Mouse (Mus musculus) cortical plate, adult 2 months (tissue): ENCODE results near the gene Dtx4. TPM values are rescaled to one million over a fixed set of nuclear protein-coding genes. Genes with fewer than 3 reads are reported as not detected.

Experiments
- H3K27ac ChIP-seq: fragments of 200-500 bp; 2 replicates; pipeline ENCODE4 v1.5.1; 2012; ENCODE audit warnings: low read length, control low read depth, inconsistent platforms; ENCODE audit not compliant: insufficient read depth
- H3K4me1 ChIP-seq: fragments of 200-500 bp; 2 replicates; pipeline ENCODE4 v1.6.1; 2011; ENCODE audit warnings: low read length; ENCODE audit not compliant: control insufficient read depth, insufficient read depth
- H3K4me3 ChIP-seq: fragments of 200-500 bp; 2 replicates; pipeline ENCODE4 v1.5.1; 2011; ENCODE audit warnings: mild to moderate bottlenecking, low read length, control low read depth; ENCODE audit not compliant: insufficient read depth
- CTCF ChIP-seq: fragments of 200-500 bp; IDR thresholded peaks from 2 replicates; pipeline ENCODE4 v1.5.1; 2011; ENCODE audit warnings: mild to moderate bottlenecking, control low read depth, low read length; ENCODE audit not compliant: insufficient read depth; ENCODE audit errors: extremely low read depth
- POLR2A ChIP-seq: fragments of 200-500 bp; IDR thresholded peaks from 2 replicates; pipeline ENCODE4 v1.6.1; 2011; ENCODE audit warnings: mild to moderate bottlenecking, low read length, control low read depth; ENCODE audit not compliant: insufficient read depth; ENCODE audit errors: extremely low read depth
- polyA plus RNA-seq: library from polyadenylated mRNA; depleted of rRNA; stranded (reverse); fragments of >200 nt; gene quantifications from 2 replicates; pipeline ENCODE4 v1.2.3, GENCODE M21; 2012

Dtx4 gene
- polyA plus RNA-seq, 1 experiment = 20.8 TPM

GRCm38 (mm10) chr19:12496241-12496640, 5.0 kb downstream of the Dtx4 start:
- no peak overlapping the region for H3K27ac ChIP-seq
- no peak overlapping the region for H3K4me3 ChIP-seq
- no peak for TF ChIP-seq CTCF
- TF ChIP-seq POLR2A = no peak
- peaks cover 6% of the 10 kb centered on the region; the same call in 1 of the 2 replicates for H3K4me1 ChIP-seq

GRCm38 (mm10) chr19:12494972-12495535, 6.2 kb downstream of the Dtx4 start:
- Histone ChIP-seq H3K4me3 (no peak overlapping the region), H3K4me1 (peaks cover 6% of the 10 kb centered on the region; the same call in 1 of the 2 replicates), H3K27ac (no peak overlapping the region)
- TF ChIP-seq POLR2A = no peak
- no peak for TF ChIP-seq CTCF

- H3K27ac ChIP-seq = no peak overlapping the region
- no peak for TF ChIP-seq POLR2A
- no peak for TF ChIP-seq CTCF
- H3K4me3 ChIP-seq = no peak overlapping the region
- peaks cover 8% of the 10 kb centered on the region; the same call in 1 of the 2 replicates for H3K4me1 ChIP-seq
Observed at GRCm38 (mm10) chr19:12494187-12494458, 7.1 kb downstream of the Dtx4 start.

- Histone ChIP-seq H3K4me3 (no peak overlapping the region), H3K4me1 (peaks cover 5% of the 10 kb centered on the region; the same call in 1 of the 2 replicates), H3K27ac (no peak overlapping the region)
- TF ChIP-seq POLR2A (no peak), CTCF (no peak)
Observed at GRCm38 (mm10) chr19:12493453-12494186, 7.6 kb downstream of the Dtx4 start.

GRCm38 (mm10) chr19:12491636-12492035, 9.6 kb downstream of the Dtx4 start:
- TF ChIP-seq POLR2A (no peak), CTCF (no peak)
- H3K4me3 ChIP-seq = no peak overlapping the region
- peaks cover 10% of the 10 kb centered on the region; the same call in 1 of the 2 replicates for H3K4me1 ChIP-seq
- H3K27ac ChIP-seq = no peak overlapping the region

GRCm38 (mm10) chr19:12489675-12490570, 11.3 kb downstream of the Dtx4 start:
- H3K4me3 ChIP-seq = no peak overlapping the region
- no peak overlapping the region for H3K27ac ChIP-seq
- TF ChIP-seq CTCF = no peak
- TF ChIP-seq POLR2A = no peak
- H3K4me1 ChIP-seq = peaks cover 9% of the 10 kb centered on the region; the same call in 1 of the 2 replicates

- peaks cover 9% of the 10 kb centered on the region; the same call in 1 of the 2 replicates for H3K4me1 ChIP-seq
- TF ChIP-seq POLR2A = no peak
- TF ChIP-seq CTCF = no peak
- no peak overlapping the region for H3K27ac ChIP-seq
Observed at GRCm38 (mm10) chr19:12488969-12489674, 12.1 kb downstream of the Dtx4 start.

GRCm38 (mm10) chr19:12488205-12488966, 12.9 kb downstream of the Dtx4 start:
- Histone ChIP-seq H3K4me3 (no peak overlapping the region), H3K4me1 (peaks cover 9% of the 10 kb centered on the region; the same call in 1 of the 2 replicates)

More at GRCm38 (mm10) chr19:12488969-12489674, 12.1 kb downstream of the Dtx4 start:
- no peak overlapping the region for H3K4me3 ChIP-seq

More at GRCm38 (mm10) chr19:12488205-12488966, 12.9 kb downstream of the Dtx4 start:
- TF ChIP-seq CTCF (peak; percentile 43), POLR2A (no peak)
- no peak overlapping the region for H3K27ac ChIP-seq
